Mouse (Mus musculus): ENCODE results near the gene Ap1b1. TPM values are rescaled to one million over a fixed set of nuclear protein-coding genes. Genes with fewer than 3 reads are reported as not detected.

The Ap1b1 gene
- total RNA-seq, 2 experiments from 2014 or later, result 41.3 to 48.7 TPM

GRCm38 (mm10) chr11:4984249-4984648 lies 2.4 kb upstream of the Ap1b1 start:
- DNase-seq (ENCODE audit: low spot score), result no peak

- no peak for DNase-seq (ENCODE audit: low spot score)
Measured at GRCm38 (mm10) chr11:4984799-4985198, 1.8 kb upstream of the Ap1b1 start.

- DNase-seq (ENCODE audit: low spot score), result no peak
Measured at GRCm38 (mm10) chr11:4987487-4987852, 846 bp downstream of the Ap1b1 start.

GRCm38 (mm10) chr11:4989187-4989586 lies 2.6 kb downstream of the Ap1b1 start:
- no peak for DNase-seq (ENCODE audit: low spot score)

GRCm38 (mm10) chr11:4992471-4992870 lies 5.8 kb downstream of the Ap1b1 start:
- no peak for DNase-seq (ENCODE audit: low spot score)

- DNase-seq (ENCODE audit: low spot score), result no peak
Measured at GRCm38 (mm10) chr11:4995676-4996075, 9.1 kb downstream of the Ap1b1 start.

- no peak for DNase-seq (ENCODE audit: low spot score)
Measured at GRCm38 (mm10) chr11:4996621-4997199, 10.1 kb downstream of the Ap1b1 start.

GRCm38 (mm10) chr11:4998352-4998751 lies 11.7 kb downstream of the Ap1b1 start:
- DNase-seq (ENCODE audit: low spot score), result no peak

GRCm38 (mm10) chr11:4998762-4999161 lies 12.1 kb downstream of the Ap1b1 start:
- no peak for DNase-seq (ENCODE audit: low spot score)

- no peak for DNase-seq (ENCODE audit: low spot score)
Measured at GRCm38 (mm10) chr11:5000241-5000640, 13.6 kb downstream of the Ap1b1 start.

- no peak for DNase-seq (ENCODE audit: low spot score)
Measured at GRCm38 (mm10) chr11:5002826-5003225, 16.2 kb downstream of the Ap1b1 start.

GRCm38 (mm10) chr11:5005528-5005927 lies 18.9 kb downstream of the Ap1b1 start:
- DNase-seq (ENCODE audit: low spot score), result no peak

- DNase-seq (ENCODE audit: low spot score), result no peak
Measured at GRCm38 (mm10) chr11:5007186-5007585, 20.6 kb downstream of the Ap1b1 start.

- no peak for DNase-seq (ENCODE audit: low spot score)
Measured at GRCm38 (mm10) chr11:5008867-5009266, 22.2 kb downstream of the Ap1b1 start.

GRCm38 (mm10) chr11:5009354-5010074 lies 22.9 kb downstream of the Ap1b1 start:
- no peak for DNase-seq (ENCODE audit: low spot score)

- DNase-seq (ENCODE audit: low spot score), result no peak
Measured at GRCm38 (mm10) chr11:5010205-5010604, 23.6 kb downstream of the Ap1b1 start.

GRCm38 (mm10) chr11:5011480-5011879 lies 24.9 kb downstream of the Ap1b1 start:
- DNase-seq (ENCODE audit: low spot score), result no peak

- DNase-seq (ENCODE audit: low spot score), result no peak
Measured at GRCm38 (mm10) chr11:5012213-5012715, 25.6 kb downstream of the Ap1b1 start.

- peak; percentile 85 for DNase-seq (ENCODE audit: low spot score)
Measured at GRCm38 (mm10) chr11:5015720-5016119, 29.1 kb downstream of the Ap1b1 start.

GRCm38 (mm10) chr11:5016286-5016685 lies 29.7 kb downstream of the Ap1b1 start:
- DNase-seq (ENCODE audit: low spot score), result no peak

GRCm38 (mm10) chr11:5017506-5017905 lies 30.9 kb downstream of the Ap1b1 start:
- no peak for DNase-seq (ENCODE audit: low spot score)

- no peak for DNase-seq (ENCODE audit: low spot score)
Measured at GRCm38 (mm10) chr11:5025108-5025507, 38.5 kb downstream of the Ap1b1 start.

- no peak for DNase-seq (ENCODE audit: low spot score)
Measured at GRCm38 (mm10) chr11:5028228-5028627, 41.6 kb downstream of the Ap1b1 start.
